ENCODE assay signal across 8 mouse cellular contexts in the genomic region with DNA sequence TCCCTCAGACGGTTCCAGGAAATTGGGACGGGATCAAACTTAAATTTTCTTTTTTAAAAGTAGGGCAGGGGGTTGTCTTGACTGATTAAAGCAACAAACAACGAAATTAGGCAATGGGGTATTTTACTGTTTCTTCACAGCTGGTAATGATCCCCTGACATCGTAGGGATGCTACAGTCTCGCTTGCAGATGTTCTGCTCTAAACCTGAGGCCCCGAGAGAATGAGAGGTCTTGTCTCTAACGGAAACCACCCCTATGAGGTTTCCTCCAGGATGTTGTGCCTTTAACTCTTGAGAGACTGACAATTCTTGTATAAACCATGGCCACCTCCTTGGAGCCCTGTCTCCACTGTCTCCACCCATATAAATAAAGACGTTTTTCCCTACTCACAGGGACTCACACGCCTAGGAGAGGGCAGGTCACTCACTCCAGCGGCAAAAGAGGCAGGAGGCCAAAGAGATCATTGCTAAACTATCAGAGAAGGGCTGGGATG. TPM values are rescaled to one million over a fixed set of nuclear protein-coding genes. Genes with fewer than 3 reads are reported as not detected.
A peak's percentile ranks its signal among the peaks of the same experiment; 100 is the strongest.
DNase-seq lines count a peak whose midpoint lies in the region; ATAC-seq and TF ChIP-seq lines count a peak whose summit lies in the region.

A gene (minus strand): TSS at position 208 of the 493 bp plus-strand sequence.

- H3K4me2 ChIP-seq in hindbrain, embryonic 11.5 days (replicated peaks; ENCODE audit: low read depth, low read length) = peak within 1 kb of the TSS; percentile 62
- H3K4me2 ChIP-seq in liver, embryonic 11.5 days = peak within 1 kb of the TSS; percentile 86

- ATAC-seq in hindbrain, embryonic 11.5 days (ENCODE audit: low FRiP score) = peak; percentile 46
- ATAC-seq in liver, embryonic 11.5 days (replicated peaks; ENCODE audit: low FRiP score) = peak; percentile 38
- ATAC-seq in monocyte, adult 5-6 weeks (replicated peaks; ENCODE audit: insufficient number of reproducible peaks, low FRiP score, low TSS enrichment, poor library complexity, severe bottlenecking) = no peak

- H3K27me3 ChIP-seq in hindbrain, embryonic 11.5 days (ENCODE audit: control insufficient read depth, insufficient read depth, low read length) = no peaks in the 10 kb centered on the region
- H3K27me3 ChIP-seq in liver, embryonic 11.5 days (replicated peaks; ENCODE audit: control insufficient read depth, insufficient read depth, low read length) = no peaks in the 10 kb centered on the region

- H3K9me3 ChIP-seq in hindbrain, embryonic 11.5 days (ENCODE audit: control insufficient read depth, low read length) = no peaks in the 10 kb centered on the region
- 0 out of 2 replicates have a peak, but pooled peaks cover 2% of the 10 kb centered on the region for H3K9me3 ChIP-seq in liver, embryonic 11.5 days (ENCODE audit: control insufficient read depth, low read length)

- TF ChIP-seq POLR2A in embryonic fibroblast, embryonic 13.5 days (IDR thresholded peaks at IDR 0.05; ENCODE audit: low read depth, low read length) = no peak

- H3K9ac ChIP-seq in hindbrain, embryonic 11.5 days (ENCODE audit: low read depth, low read length) = peak within 1 kb of the TSS; percentile 63
- H3K9ac ChIP-seq in liver, embryonic 11.5 days (ENCODE audit: low read depth, low read length) = peak within 1 kb of the TSS; percentile 77

- no peak for TF ChIP-seq CTCF in embryonic fibroblast, embryonic 13.5 days (IDR thresholded peaks at IDR 0.05; ENCODE audit: borderline replicate concordance, insufficient read depth, low read length)

- H3K27ac ChIP-seq in embryonic fibroblast, embryonic 13.5 days (ENCODE audit: insufficient read depth, low read length) = peak within 1 kb of the TSS; percentile 62
- peak within 1 kb of the TSS; percentile 51 for H3K27ac ChIP-seq in hindbrain, embryonic 11.5 days (ENCODE audit: low read depth, low read length)
- peak within 1 kb of the TSS; percentile 76 for H3K27ac ChIP-seq in liver, embryonic 11.5 days (ENCODE audit: low read depth, low read length)

- H3K36me3 ChIP-seq in hindbrain, embryonic 11.5 days (ENCODE audit: control insufficient read depth, insufficient read depth, low read length) = no peaks in the 10 kb centered on the region
- peaks cover 7% of the 10 kb centered on the region; the same call in 1 of the 2 replicates for H3K36me3 ChIP-seq in liver, embryonic 11.5 days (ENCODE audit: control insufficient read depth, insufficient read depth, low read length)

- no peaks in the 10 kb centered on the region for H3K4me1 ChIP-seq in embryonic fibroblast, embryonic 13.5 days (ENCODE audit: control insufficient read depth, insufficient read depth, low read length)
- 0 out of 2 replicates have a peak, but pooled peaks cover 4% of the 10 kb centered on the region for H3K4me1 ChIP-seq in hindbrain, embryonic 11.5 days (replicated peaks; ENCODE audit: control insufficient read depth, insufficient read depth, low read length)
- peaks cover 25% of the 10 kb centered on the region for H3K4me1 ChIP-seq in liver, embryonic 11.5 days (replicated peaks; ENCODE audit: control insufficient read depth, insufficient read depth, low read length)

- 4% methylated on average over 10 of the region's 10 CpGs for WGBS in hindbrain, embryonic 11.5 days
- WGBS in liver, embryonic 11.5 days = 3% methylated on average over 10 of the region's 10 CpGs

- DNase-seq in adrenal gland, adult 2 months = peak; percentile 19
- no peak for DNase-seq in adrenal gland, adult (ENCODE audit: inconsistent age in 2 of 2, low spot score in 1 of 2)
- DNase-seq in CD4-positive, CD25-positive, alpha-beta regulatory T cell, adult 2 months (ENCODE audit: low read depth, low spot score) = peak; percentile 68
- no peak for DNase-seq in hindbrain, embryonic 11.5 days (ENCODE audit: low spot score)
- DNase-seq in liver, embryonic 11.5 days (ENCODE audit: low spot score) = no peak
- DNase-seq in spleen, adult 18-20 months = no peak

- H3K4me3 ChIP-seq in embryonic fibroblast, embryonic 13.5 days (ENCODE audit: insufficient read depth, low read length) = peak within 1 kb of the TSS; percentile 46
- peak within 1 kb of the TSS; percentile 49 for H3K4me3 ChIP-seq in hindbrain, embryonic 11.5 days (ENCODE audit: low read depth, low read length)
- H3K4me3 ChIP-seq in liver, embryonic 11.5 days (ENCODE audit: low read depth, low read length) = peak within 1 kb of the TSS; percentile 68

RNA-seq across cellular contexts. Expression of the gene that starts here (rescaled TPM):
- total RNA-seq in adrenal gland, adult 2 months (2021) = 10 to 100 TPM in 1 of 2 experiments, 1 to 10 TPM in 1; 8.3 to 11.9 TPM
- polyA plus RNA-seq in adrenal gland, adult 2 months (2012; rRNA removed) = 10.8 TPM in 2 replicates
- polyA plus RNA-seq in embryonic fibroblast, embryonic 13.5 days (2011; ENCODE audit: insufficient read length, low read depth, missing spikeins) = 26.9 and 30.1 TPM in 2 replicates
- polyA plus RNA-seq in hindbrain, embryonic 11.5 days (2014; fragmentation: Nextera tagmentation; extraction: Ambion mirVana) = 46.8 and 55.4 TPM in 2 replicates
- 26.1 and 30.8 TPM in 2 replicates for polyA plus RNA-seq in liver, embryonic 11.5 days (2014; fragmentation: Nextera tagmentation; extraction: Ambion mirVana)
- 22.0 to 45.7 TPM (median 31.4 TPM) in 3 replicates for total RNA-seq in monocyte, adult 5-6 weeks (2017)

Comparison
In these comparisons a context has a peak if more than half of its experiments do, and no peak if none do; other contexts are left out.
1. DNase-seq: peak in adrenal gland, adult 2 months (single experiment) and CD4-positive, CD25-positive, alpha-beta regulatory T cell, adult 2 months (single experiment); none in adrenal gland, adult (0 of 2), hindbrain, embryonic 11.5 days (single experiment), liver, embryonic 11.5 days (single experiment) and spleen, adult 18-20 months (0 of 2).
2. Peak in every context shown above with its lines, with median percentiles within 50 percentile points of each other: H3K27ac ChIP-seq and H3K4me3 ChIP-seq.